Mouse (Mus musculus) heart, adult 2 months (tissue): ENCODE measurements around the gene Mief2. TPM values are rescaled to one million over a fixed set of nuclear protein-coding genes. Genes with fewer than 3 reads are reported as not detected.

Experiments
- DNase-seq, 2 experiments: peaks; one replicate each; pipeline ENCODE4 v3.0.0; 2021
- H3K27ac ChIP-seq: fragments of 200-600 bp; 2 replicates; pipeline ENCODE4 v1.8.1; 2022
- H3K27me3 ChIP-seq: fragments of 200-500 bp; 2 replicates; pipeline ENCODE4 v1.6.1; 2012; ENCODE audit warnings: mild to moderate bottlenecking, low read length, inconsistent platforms, mixed read lengths; ENCODE audit not compliant: control insufficient read depth, insufficient read depth
- H3K36me3 ChIP-seq: fragments of 200-500 bp; 2 replicates; pipeline ENCODE4 v1.6.1; 2012; ENCODE audit warnings: low read length, inconsistent platforms; ENCODE audit not compliant: control insufficient read depth, insufficient read depth
- H3K4me1 ChIP-seq: fragments of 200-500 bp; 2 replicates; pipeline ENCODE4 v1.6.1; 2011; ENCODE audit warnings: low read length; ENCODE audit not compliant: control insufficient read depth, insufficient read depth
- H3K4me3 ChIP-seq: fragments of 200-600 bp; 2 replicates; pipeline ENCODE4 v1.8.1; 2022
- H3K79me2 ChIP-seq: fragments of 200-500 bp; replicated peaks from 2 replicates; pipeline ENCODE4 v1.6.1; 2012; ENCODE audit warnings: mild to moderate bottlenecking, inconsistent platforms, low read length, moderate library complexity, mixed read lengths; ENCODE audit not compliant: control insufficient read depth, insufficient read depth
- H3K9ac ChIP-seq: fragments of 200-500 bp; 2 replicates; pipeline ENCODE4 v1.6.1; 2012; ENCODE audit warnings: low read depth, mild to moderate bottlenecking, control low read depth, inconsistent platforms, low read length, mixed read lengths
- CTCF ChIP-seq: fragments of 200-600 bp; IDR thresholded peaks from 2 replicates; pipeline ENCODE4 v1.8.1; 2022; ENCODE audit warnings: antibody characterized with exemption, mild to moderate bottlenecking, moderate library complexity
- EP300 ChIP-seq: fragments of 200-500 bp; IDR thresholded peaks from 2 replicates; pipeline ENCODE4 v1.6.1; 2011; ENCODE audit warnings: low read depth, low read length, control low read depth; ENCODE audit not compliant: insufficient read depth
- POLR2A ChIP-seq: fragments of 200-500 bp; IDR thresholded peaks from 2 replicates; pipeline ENCODE4 v1.6.1; 2011; ENCODE audit warnings: mild to moderate bottlenecking, low read depth, low read length, control low read depth; ENCODE audit not compliant: insufficient read depth
- WGBS: fragments of 180-500 bp; shearing (Covaris S2); methylation state at CpG from one replicate; pipeline ENCODE4 v1.1.7; 2018; 5-methylcytosine and 5-hydroxymethylcytosine counted together
- intact Hi-C: fragments of 180-260 bp; cut with DNase I; formaldehyde crosslinking; loops from one replicate; pipeline ENCODE4 v1.15.1; 2025
- polyA plus RNA-seq: library from polyadenylated mRNA; depleted of rRNA; stranded (reverse); fragments of >200 nt; gene quantifications from 2 replicates; pipeline ENCODE4 v1.2.3, GENCODE M21; 2012
- total RNA-seq, 2 experiments: library from RNA; stranded (reverse); gene quantifications; 2 replicates each; pipeline ENCODE4 v1.2.3; 2021

The Mief2 gene
- total and polyA plus RNA-seq, 3 experiments: 31.1 to 36.2 (median 34.8) TPM

DNA sequence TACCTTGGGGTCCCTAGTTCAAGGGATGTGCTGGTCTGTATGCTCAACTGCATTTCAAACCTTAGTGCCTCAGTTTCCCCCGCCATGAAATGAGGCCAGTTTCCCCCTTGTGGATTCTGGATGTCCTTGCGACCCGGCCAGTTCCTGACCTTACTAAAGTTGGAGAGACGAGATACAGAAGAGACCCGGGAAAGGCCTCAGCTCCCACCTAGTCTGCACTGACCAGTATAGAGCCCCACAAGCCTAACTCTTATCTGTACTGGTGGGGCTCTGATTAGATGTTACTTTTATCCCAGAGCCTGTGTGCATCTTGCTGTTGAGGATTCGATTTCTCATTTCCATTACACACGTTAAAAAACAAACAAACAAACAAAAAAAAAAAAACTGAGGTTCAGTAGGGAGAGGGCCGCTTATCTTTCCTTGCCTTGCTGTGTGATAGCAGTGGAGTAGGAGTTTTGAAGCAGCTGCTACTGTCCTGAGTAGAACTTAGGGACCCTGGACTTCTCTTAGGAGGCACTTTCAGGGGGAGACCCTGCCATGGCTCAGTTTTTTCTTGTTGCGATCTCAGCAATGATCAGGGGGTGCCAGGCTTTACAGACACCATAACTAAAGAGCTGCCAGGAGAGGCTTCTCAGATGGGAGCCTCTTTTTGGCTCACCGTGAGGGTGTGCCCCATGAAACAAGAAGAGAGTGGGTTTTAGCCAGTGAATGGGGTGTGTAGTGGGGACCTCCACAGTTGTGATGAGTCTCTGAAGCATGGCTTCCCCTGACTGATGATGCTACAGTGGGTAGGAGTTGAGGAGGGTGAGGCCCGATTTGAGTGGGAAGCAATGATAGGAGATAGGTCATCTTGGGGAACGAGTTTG is 27.6 kb upstream of the Mief2 start:
- Histone ChIP-seq H3K36me3 (no peaks in the 10 kb centered on the region), H3K27me3 (no peaks in the 10 kb centered on the region), H3K4me1 (peaks cover 4% of the 10 kb centered on the region), H3K27ac (peak overlapping the region; percentile 84), H3K4me3 (peak overlapping the region; percentile 99), H3K79me2 (0 out of 2 replicates have a peak, but pooled peaks cover 1% of the 10 kb centered on the region), H3K9ac (peak overlapping the region; percentile 74)
- peak; percentile 2 to 19 for DNase-seq
- intact Hi-C loops: no loop called here
- TF ChIP-seq EP300 (no peak), POLR2A (no peak), CTCF (no peak)
- WGBS: 32% methylated on average over 12 of the region's 12 CpGs

DNA sequence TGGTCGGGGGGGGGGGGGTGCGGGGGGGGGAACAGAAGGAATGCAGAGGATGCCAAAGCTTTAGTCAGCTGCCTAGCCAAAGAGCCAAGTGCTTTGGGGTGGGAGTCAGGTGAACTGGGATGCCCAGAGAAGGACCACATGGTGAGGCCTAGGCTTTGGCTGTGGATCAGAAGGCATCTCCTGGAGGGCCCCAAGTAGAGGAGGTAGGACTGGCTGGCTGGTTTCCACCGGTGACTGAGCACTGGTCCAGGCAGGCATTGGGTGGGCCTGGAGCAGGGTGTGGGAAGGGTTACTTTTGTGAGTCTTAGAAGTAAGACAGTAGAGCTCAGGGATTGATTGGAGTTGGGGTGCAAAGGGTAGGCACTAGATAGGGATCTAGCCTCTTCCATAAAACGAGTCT is 26.6 kb upstream of the Mief2 start:
- 70% methylated on average over 3 of the region's 4 CpGs for WGBS
- intact Hi-C loops: no loop called here
- Histone ChIP-seq H3K27ac (no peak overlapping the region), H3K4me3 (no peak overlapping the region), H3K79me2 (0 out of 2 replicates have a peak, but pooled peaks cover 1% of the 10 kb centered on the region), H3K27me3 (no peaks in the 10 kb centered on the region), H3K4me1 (peaks cover 4% of the 10 kb centered on the region), H3K36me3 (no peaks in the 10 kb centered on the region), H3K9ac (no peak overlapping the region)
- TF ChIP-seq EP300: no peak
- DNase-seq: peak; percentile 6 to 17

DNA sequence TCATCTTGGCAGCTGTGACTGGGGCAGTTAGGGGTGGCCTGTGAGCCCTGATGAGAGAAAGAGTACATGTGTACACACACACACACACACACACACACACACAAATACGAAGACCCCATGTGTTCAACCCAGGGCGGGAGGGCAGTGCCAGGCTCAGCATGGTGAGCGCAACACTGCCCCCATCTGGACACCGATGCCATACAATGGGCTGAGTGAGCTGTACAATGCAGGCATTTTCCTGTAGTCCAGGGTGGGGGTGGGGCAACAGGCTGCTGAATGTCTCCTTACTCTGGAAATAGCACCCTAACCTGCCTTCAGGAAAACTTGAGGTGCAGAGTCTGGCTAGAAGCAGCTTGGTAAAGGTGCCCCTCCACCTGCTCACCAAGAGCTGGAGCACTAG is 25.1 kb upstream of the Mief2 start:
- peak; percentile 66 for TF ChIP-seq CTCF
- TF ChIP-seq EP300: no peak
- H3K27ac ChIP-seq: no peak overlapping the region
- intact Hi-C loops: no loop called here
- H3K9ac ChIP-seq: no peak overlapping the region
- H3K4me3 ChIP-seq: no peak overlapping the region
- H3K36me3 ChIP-seq: peaks cover 5% of the 10 kb centered on the region; the same call in 1 of the 2 replicates
- peak; percentile 58 to 65 for DNase-seq
- H3K4me1 ChIP-seq: peaks cover 14% of the 10 kb centered on the region
- 0 out of 2 replicates have a peak, but pooled peaks cover 1% of the 10 kb centered on the region for H3K79me2 ChIP-seq
- 40% methylated on average over 4 of the region's 4 CpGs for WGBS
- H3K27me3 ChIP-seq: no peaks in the 10 kb centered on the region

DNA sequence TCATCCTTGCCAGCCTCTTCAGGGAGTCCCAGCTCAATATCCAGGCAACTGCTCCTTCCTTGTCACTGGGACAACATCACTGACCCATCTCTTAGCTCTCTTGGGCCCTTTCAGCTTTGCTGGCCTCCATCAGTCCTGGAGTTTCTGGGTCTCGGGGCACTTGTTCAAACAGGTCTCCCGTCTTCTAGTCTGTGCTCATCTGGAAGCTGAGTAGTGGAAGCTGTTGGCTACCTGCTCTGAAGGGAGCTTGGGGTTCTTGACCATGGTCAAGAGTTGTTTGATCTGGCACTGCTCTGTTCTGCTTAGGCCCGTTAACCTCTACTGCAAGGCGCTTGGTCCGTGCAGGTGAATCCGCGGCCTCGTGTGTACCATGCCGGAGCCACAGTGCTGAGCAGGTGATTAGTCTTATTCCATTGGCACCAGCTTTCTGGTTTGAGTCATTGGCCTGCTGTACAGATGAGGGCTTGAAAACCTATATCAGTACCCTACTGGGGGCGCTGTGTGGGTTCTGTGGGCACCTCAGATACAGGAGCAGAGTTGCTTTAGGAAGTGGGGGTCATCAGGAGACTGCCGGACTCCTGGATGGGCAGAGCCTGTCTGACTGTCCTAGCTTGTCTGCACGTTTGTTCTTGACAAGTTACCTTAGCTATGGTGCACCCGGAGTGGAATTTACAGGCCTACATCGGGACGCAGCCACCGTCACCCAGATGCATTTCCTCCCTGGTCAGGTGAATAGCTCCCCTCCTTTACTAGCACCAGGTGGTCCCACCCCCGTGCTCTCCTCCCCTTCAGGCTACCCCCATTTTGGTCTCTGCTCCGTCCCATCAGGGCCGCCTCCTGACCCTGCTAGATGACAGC is 23.9 kb upstream of the Mief2 start:
- H3K36me3 ChIP-seq: peaks cover 5% of the 10 kb centered on the region; the same call in 1 of the 2 replicates
- WGBS: 93% methylated on average over 19 of the region's 19 CpGs

DNA sequence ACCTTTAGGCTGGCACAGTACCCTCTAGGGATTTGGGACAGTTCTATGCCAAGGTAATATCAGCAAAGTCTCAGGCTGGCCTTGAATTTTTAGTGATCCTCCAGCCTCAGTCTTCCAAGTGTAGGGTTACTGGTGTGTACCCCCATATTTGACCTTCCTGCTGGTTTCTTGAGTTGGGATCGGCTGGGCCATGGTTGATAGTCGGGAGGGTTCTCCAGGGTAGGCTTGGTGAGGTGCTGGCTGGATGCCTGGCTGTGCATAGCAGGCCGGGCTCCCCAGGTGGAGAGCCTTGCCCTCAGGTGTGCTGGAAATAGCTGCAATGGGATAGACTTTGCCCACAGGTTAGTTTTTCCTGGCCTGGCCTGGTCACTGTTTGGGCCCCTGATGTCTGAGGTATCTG is 22.9 kb upstream of the Mief2 start:
- DNase-seq: no peak
- intact Hi-C loops: no loop called here
- WGBS: 95% methylated on average over 3 of the region's 3 CpGs
- H3K9ac ChIP-seq: no peak overlapping the region
- H3K4me3 ChIP-seq: no peak overlapping the region
- H3K79me2 ChIP-seq: 0 out of 2 replicates have a peak, but pooled peaks cover 1% of the 10 kb centered on the region
- H3K4me1 ChIP-seq: peaks cover 11% of the 10 kb centered on the region
- TF ChIP-seq CTCF (no peak), POLR2A (no peak), EP300 (no peak)
- no peaks in the 10 kb centered on the region for H3K27me3 ChIP-seq
- H3K27ac ChIP-seq: no peak overlapping the region
- peaks cover 5% of the 10 kb centered on the region; the same call in 1 of the 2 replicates for H3K36me3 ChIP-seq

More for the DNA sequence above, 23.9 kb upstream of the Mief2 start:
- Histone ChIP-seq H3K79me2 (0 out of 2 replicates have a peak, but pooled peaks cover 1% of the 10 kb centered on the region), H3K4me3 (no peak overlapping the region), H3K4me1 (peaks cover 11% of the 10 kb centered on the region), H3K9ac (no peak overlapping the region), H3K27ac (no peak overlapping the region), H3K27me3 (no peaks in the 10 kb centered on the region)
- DNase-seq: peak; percentile 2 to 17
- TF ChIP-seq EP300 (no peak), POLR2A (no peak), CTCF (no peak)
- intact Hi-C loops: no loop called here
